Mouse (Mus musculus) liver, adult 10 weeks (tissue): Measurements from ENCODE around the gene Fbxo41. TPM values are rescaled to one million over a fixed set of nuclear protein-coding genes. Genes with fewer than 3 reads are reported as not detected.

ENCODE experiments used
- polyA plus RNA-seq: library from polyadenylated mRNA; stranded (reverse); fragments of 350-450 nt; fragmentation: Illumina TruSeq; extraction: RNeasy Lipid Tissue Mini Kit (QIAGEN cat#74804); gene quantifications from one replicate; pipeline ENCODE4 v1.2.3, GENCODE M21; 2014; ENCODE audit warnings: low read depth, low replicate concordance

Fbxo41 gene
- polyA plus RNA-seq = not detected

GRCm38 (mm10) chr6:85502911-85503250 lies at the start of gene Fbxo41:
Gene Fbxo41, minus strand, starts transcription at chr6:85502994.

GRCm38 (mm10) chr6:85513531-85513910 lies 10.7 kb upstream of the Fbxo41 start, which contains the start of gene Egr4:
Gene Egr4, minus strand, starts transcription at chr6:85513589.

GRCm38 (mm10) chr6:85451664-85452410 lies 51.0 kb downstream of the Fbxo41 start, which contains the start of gene Pradc1:
Gene Pradc1, minus strand, starts transcription at chr6:85451970.

GRCm38 (mm10) chr6:85450697-85451663 lies 51.8 kb downstream of the Fbxo41 start, which contains the start of gene Cct7:
Gene Cct7, plus strand, starts transcription at chr6:85451514.

GRCm38 (mm10) chr6:85431842-85432431 lies 70.9 kb downstream of the Fbxo41 start, which contains the start of gene Smyd5:
Gene Smyd5, plus strand, starts transcription at chr6:85431989.

GRCm38 (mm10) chr6:85423836-85424379 lies 78.9 kb downstream of the Fbxo41 start, which contains the start of gene Noto:
Gene Noto, plus strand, starts transcription at chr6:85423886.

Other genes starting within 250 kb of the Fbxo41 start
- 8.2 TPM for gene Sfxn5, start 169.6 kb downstream of the Fbxo41 start, polyA plus RNA-seq
- 0.11 TPM for gene Rab11fip5, start 128.4 kb downstream of the Fbxo41 start, polyA plus RNA-seq
- not detected for gene Noto, start 79.1 kb downstream of the Fbxo41 start, polyA plus RNA-seq
- 2.9 TPM for gene Smyd5, start 71.0 kb downstream of the Fbxo41 start, polyA plus RNA-seq
- gene Cct7, start 51.5 kb downstream of the Fbxo41 start, polyA plus RNA-seq = 59.6 TPM
- gene Pradc1, start 51.0 kb downstream of the Fbxo41 start, polyA plus RNA-seq = 2.7 TPM
- not detected for gene Egr4, start 10.6 kb upstream of the Fbxo41 start, polyA plus RNA-seq
- 1.2 TPM for gene Alms1, start 84.5 kb upstream of the Fbxo41 start, polyA plus RNA-seq
- gene Nat8f7, start 210.2 kb upstream of the Fbxo41 start, polyA plus RNA-seq = 0.37 TPM